Mouse (Mus musculus) lung, postnatal 0 days (tissue): ENCODE measurements around the gene Prss3. TPM values are rescaled to one million over a fixed set of nuclear protein-coding genes. Genes with fewer than 3 reads are reported as not detected.
"Not testable (repeated sequence)": the region's sequence is repeated elsewhere in the genome, so short reads cannot be mapped to it uniquely, and the experiment has no call there.

Experiments used
- ATAC-seq: fragments of 200-750 bp; cut with Nextera tagmentation; 2 replicates; pipeline ENCODE4 v1.8.0; 2017; ENCODE audit warnings: moderate library complexity
- DNase-seq: peaks from one replicate; pipeline ENCODE4 v3.0.0-alpha.2; 2016; ENCODE audit warnings: low spot score
- H3K27ac ChIP-seq: fragments of 300-500 bp; sonication (generic); 2 replicates; pipeline ENCODE4 v1.5.1; 2014; ENCODE audit warnings: antibody characterized with exemption, mild to moderate bottlenecking, low read length, mixed read lengths
- H3K27me3 ChIP-seq: fragments of 300-500 bp; sonication (generic); replicated peaks from 2 replicates; pipeline ENCODE4 v1.6.1; 2014; ENCODE audit warnings: low read length, mixed read lengths; ENCODE audit not compliant: insufficient read depth
- H3K36me3 ChIP-seq: fragments of 300-500 bp; sonication (generic); 2 replicates; pipeline ENCODE4 v1.6.1; 2014; ENCODE audit warnings: low read length, mixed read lengths; ENCODE audit not compliant: insufficient read depth
- H3K4me1 ChIP-seq: fragments of 300-500 bp; sonication (generic); 2 replicates; pipeline ENCODE4 v1.6.1; 2014; ENCODE audit warnings: antibody characterized with exemption, low read depth, low read length, mixed read lengths; ENCODE audit not compliant: insufficient read depth
- H3K4me2 ChIP-seq: fragments of 300-500 bp; sonication (generic); replicated peaks from 2 replicates; pipeline ENCODE4 v1.6.1; 2014; ENCODE audit warnings: low read depth, mild to moderate bottlenecking, low read length, moderate library complexity, mixed read lengths
- H3K4me3 ChIP-seq: fragments of 300-500 bp; sonication (generic); 2 replicates; pipeline ENCODE4 v1.5.1; 2014; ENCODE audit warnings: low read depth, low read length
- H3K9ac ChIP-seq: fragments of 300-500 bp; sonication (generic); replicated peaks from 2 replicates; pipeline ENCODE4 v1.6.1; 2014; ENCODE audit warnings: low read depth, mild to moderate bottlenecking
- H3K9me3 ChIP-seq: fragments of 300-500 bp; sonication (generic); 2 replicates; pipeline ENCODE4 v1.6.1; 2016; ENCODE audit warnings: low read length, mixed read lengths
- CTCF ChIP-seq: IDR thresholded peaks from 2 replicates; pipeline ENCODE4 v1.5.1; 2016; ENCODE audit warnings: antibody characterized with exemption, mild to moderate bottlenecking
- EP300 ChIP-seq: IDR thresholded peaks from 2 replicates; pipeline ENCODE4 v1.6.1; 2016; ENCODE audit warnings: antibody characterized with exemption, mild to moderate bottlenecking, control low read depth
- WGBS: fragments of 180-500 bp; shearing (Covaris S2); extraction: QIAGEN DNeasy Blood & Tissue Kit; methylation state at CpG from one replicate; pipeline ENCODE4 v1.1.7; 2014; 5-methylcytosine and 5-hydroxymethylcytosine counted together
- polyA plus RNA-seq: library from polyadenylated mRNA; unstranded; fragments of >200 nt; fragmentation: Nextera tagmentation; extraction: Ambion mirVana; gene quantifications from 2 replicates; pipeline ENCODE4 v1.2.1, GENCODE M21; 2015

Gene Prss3
- polyA plus RNA-seq = not detected in 2 replicates

DNA sequence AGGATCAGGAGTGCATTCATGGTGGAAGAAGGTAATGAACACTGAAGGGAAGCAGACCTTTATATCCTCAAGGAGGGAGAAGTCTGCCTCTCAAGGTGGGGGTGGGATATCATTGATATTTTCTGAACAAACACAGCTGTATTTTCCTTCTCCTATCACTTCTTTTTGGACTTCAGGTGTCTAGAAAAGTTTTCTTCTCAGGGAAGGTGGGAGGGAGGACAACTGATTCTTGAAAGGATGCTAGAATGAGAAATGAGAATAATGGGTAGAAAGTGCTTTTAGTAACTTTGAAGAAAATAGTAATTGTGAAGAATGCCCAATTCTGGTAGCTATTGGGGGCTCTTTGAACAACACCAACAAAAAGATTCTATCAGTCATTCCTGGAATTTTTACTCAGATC is at the start of gene Prss3:
TSS of gene Prss3 (minus strand) at position 101 of the 400 bp plus-strand sequence.
- H3K4me2 ChIP-seq, H3K4me1 ChIP-seq, H3K9me3 ChIP-seq, H3K27me3 ChIP-seq, H3K27ac ChIP-seq, H3K4me3 ChIP-seq, ATAC-seq, DNase-seq, H3K36me3 ChIP-seq, H3K9ac ChIP-seq: not testable (repeated sequence)

GRCm38 (mm10) chr6:41392056-41392455 is 14.6 kb upstream of the Prss3 start, which contains the start of gene Gm5771:
Gm5771 (plus strand) TSS chr6:41392356.
- not testable (repeated sequence) for H3K36me3 ChIP-seq, H3K9ac ChIP-seq, H3K27me3 ChIP-seq, H3K4me2 ChIP-seq, DNase-seq, H3K27ac ChIP-seq, H3K4me1 ChIP-seq, H3K9me3 ChIP-seq, H3K4me3 ChIP-seq, ATAC-seq

GRCm38 (mm10) chr6:41391640-41392039 is 14.2 kb upstream of the Prss3 start:
- ATAC-seq, H3K4me2 ChIP-seq, H3K27me3 ChIP-seq, H3K4me3 ChIP-seq, DNase-seq, H3K4me1 ChIP-seq, H3K36me3 ChIP-seq, H3K9ac ChIP-seq, H3K27ac ChIP-seq, H3K9me3 ChIP-seq: not testable (repeated sequence)
- 41% methylated on average over 1 of the region's 1 CpGs for WGBS

DNA sequence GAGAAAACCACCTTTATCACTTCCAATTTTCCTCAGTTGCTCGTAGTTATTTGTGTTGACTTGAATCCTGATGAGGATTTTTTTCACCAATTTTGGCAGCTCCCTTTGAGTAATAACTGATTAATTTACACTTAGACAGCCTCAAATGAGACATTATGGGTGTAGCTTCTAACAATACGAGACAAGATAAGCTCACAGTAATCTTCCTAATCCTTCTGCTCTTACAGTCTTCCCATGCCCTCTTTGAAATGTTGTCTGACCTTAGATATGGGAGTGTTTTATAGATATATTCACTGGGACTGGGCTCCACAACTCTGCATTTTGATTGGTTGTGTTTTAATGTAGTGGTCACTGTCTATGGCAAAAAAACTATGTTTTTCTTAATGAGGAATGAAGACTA is 9.3 kb upstream of the Prss3 start:
- DNase-seq (no peak), ATAC-seq (no peak)
- TF ChIP-seq EP300 = no peak
- TF ChIP-seq CTCF = no peak
- Histone ChIP-seq H3K27ac (no peak overlapping the region), H3K4me2 (no peak overlapping the region), H3K9ac (no peak overlapping the region), H3K27me3 (no peaks in the 10 kb centered on the region), H3K4me3 (no peak overlapping the region), H3K36me3 (no peaks in the 10 kb centered on the region), H3K4me1 (no peaks in the 10 kb centered on the region), H3K9me3 (no peaks in the 10 kb centered on the region)
- WGBS = 65% methylated on average over 2 of the region's 2 CpGs

DNA sequence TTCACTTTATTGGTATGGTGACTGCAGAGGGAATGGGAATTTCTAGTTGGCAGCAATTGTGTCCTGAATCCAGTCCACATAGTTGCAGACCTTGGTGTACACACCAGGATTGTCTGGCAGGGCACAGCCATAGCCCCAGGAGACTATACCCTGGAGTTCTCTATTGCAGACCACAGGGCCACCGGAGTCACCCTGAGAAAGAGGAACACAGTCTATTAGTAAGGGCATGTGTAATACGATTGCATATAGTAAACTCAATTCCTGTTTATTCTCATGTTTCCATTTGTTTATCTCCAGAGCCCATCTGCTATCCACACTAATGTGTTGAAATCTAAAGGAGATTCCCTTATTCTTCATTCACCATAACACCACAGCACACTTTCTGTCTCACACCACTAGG is 3.7 kb downstream of the Prss3 start:
- DNase-seq, H3K9ac ChIP-seq, H3K4me1 ChIP-seq, H3K4me2 ChIP-seq, H3K4me3 ChIP-seq, H3K27ac ChIP-seq, H3K36me3 ChIP-seq, H3K9me3 ChIP-seq, ATAC-seq, H3K27me3 ChIP-seq: not testable (repeated sequence)
- WGBS = 100% methylated on average over 1 of the region's 2 CpGs

- Histone ChIP-seq H3K36me3 (no peaks in the 10 kb centered on the region), H3K4me3 (no peak within 1 kb of the TSS), H3K4me2 (no peak within 1 kb of the TSS), H3K27me3 (no peaks in the 10 kb centered on the region), H3K9ac (no peak within 1 kb of the TSS), H3K9me3 (no peaks in the 10 kb centered on the region), H3K27ac (no peak within 1 kb of the TSS), H3K4me1 (no peaks in the 10 kb centered on the region)
- TF ChIP-seq CTCF (no peak), EP300 (no peak)
- DNase-seq (no peak), ATAC-seq (no peak)
- 52% methylated on average over 2 of the region's 2 CpGs for WGBS
Measured at GRCm38 (mm10) chr6:41353932-41354331, 23.5 kb downstream of the Prss3 start, which contains the start of gene Try10. Try10 (plus strand) TSS chr6:41354105.

Other genes starting within 250 kb of the Prss3 start
- gene Try4, start 75.4 kb downstream of the Prss3 start, polyA plus RNA-seq = not detected in 2 replicates
- gene Try5, start 60.8 kb downstream of the Prss3 start, polyA plus RNA-seq = not detected in 2 replicates
- not detected in 2 replicates for gene Try10, start 23.6 kb downstream of the Prss3 start, polyA plus RNA-seq
- not detected in 2 replicates for gene Gm5771, start 14.7 kb upstream of the Prss3 start, polyA plus RNA-seq
- not detected in 2 replicates for gene Gm10334, start 68.5 kb upstream of the Prss3 start, polyA plus RNA-seq
- not detected in 2 replicates for gene Prss1, start 81.3 kb upstream of the Prss3 start, polyA plus RNA-seq
- gene Prss2, start 144.1 kb upstream of the Prss3 start, polyA plus RNA-seq = not detected in 2 replicates
- gene Ephb6, start 227.8 kb upstream of the Prss3 start, polyA plus RNA-seq = 5.5 and 6.2 TPM in 2 replicates